Mouse (Mus musculus) limb, embryonic 13.5 days (tissue): ENCODE results near the gene Ubac1. TPM values are rescaled to one million over a fixed set of nuclear protein-coding genes. Genes with fewer than 3 reads are reported as not detected.
A peak's percentile ranks its signal among the peaks of the same experiment; 100 is the strongest.

Experiments used
- ATAC-seq: fragments of 200-750 bp; cut with Nextera tagmentation; 2 replicates; pipeline ENCODE4 v1.8.0; 2017; ENCODE audit warnings: low read depth, moderate number of reproducible peaks, moderate TSS enrichment; ENCODE audit not compliant: low FRiP score
- H3K27ac ChIP-seq: fragments of 300-500 bp; sonication (generic); 2 replicates; pipeline ENCODE4 v1.5.1; 2015; ENCODE audit warnings: inconsistent platforms, mild to moderate bottlenecking, moderate library complexity
- H3K27me3 ChIP-seq: fragments of 300-500 bp; sonication (generic); 2 replicates; pipeline ENCODE4 v1.6.1; 2015; ENCODE audit warnings: mild to moderate bottlenecking, inconsistent platforms
- H3K36me3 ChIP-seq: fragments of 300-500 bp; sonication (generic); 2 replicates; pipeline ENCODE4 v1.6.1; 2015; ENCODE audit warnings: inconsistent platforms, mild to moderate bottlenecking, moderate library complexity
- H3K4me1 ChIP-seq: fragments of 300-500 bp; sonication (generic); 2 replicates; pipeline ENCODE4 v1.6.1; 2015; ENCODE audit warnings: inconsistent platforms
- H3K4me2 ChIP-seq: fragments of 300-500 bp; sonication (generic); replicated peaks from 2 replicates; pipeline ENCODE4 v1.6.1; 2015; ENCODE audit warnings: inconsistent platforms, mild to moderate bottlenecking, moderate library complexity
- H3K4me3 ChIP-seq: fragments of 300-500 bp; sonication (generic); 2 replicates; pipeline ENCODE4 v1.5.1; 2015; ENCODE audit warnings: moderate library complexity, mild to moderate bottlenecking, inconsistent platforms
- H3K9ac ChIP-seq: fragments of 300-500 bp; sonication (generic); 2 replicates; pipeline ENCODE4 v1.6.1; 2015; ENCODE audit warnings: mild to moderate bottlenecking, inconsistent platforms
- H3K9me3 ChIP-seq: fragments of 300-500 bp; sonication (generic); 2 replicates; pipeline ENCODE4 v1.6.1; 2016; ENCODE audit warnings: inconsistent platforms
- WGBS: fragments of 180-500 bp; shearing (Covaris S2); methylation state at CpG from one replicate; pipeline ENCODE4 v1.1.7; 2015; 5-methylcytosine and 5-hydroxymethylcytosine counted together
- polyA plus RNA-seq: library from polyadenylated mRNA; unstranded; fragments of >200 nt; fragmentation: Nextera tagmentation; extraction: Ambion mirVana; gene quantifications from 2 replicates; pipeline ENCODE4 v1.2.1, GENCODE M21; 2015

Gene Ubac1
- polyA plus RNA-seq, 1 experiment from 2014 or later: 95.7 TPM

GRCm38 (mm10) chr2:26052806-26053205 is 31.3 kb upstream of the Ubac1 start:
- no peak overlapping the region for H3K4me2 ChIP-seq
- H3K27me3 ChIP-seq: no peaks in the 10 kb centered on the region
- no peaks in the 10 kb centered on the region for H3K9me3 ChIP-seq
- no peak overlapping the region; the same call in 1 of the 2 replicates for H3K27ac ChIP-seq
- no peaks in the 10 kb centered on the region for H3K36me3 ChIP-seq
- peaks cover 9% of the 10 kb centered on the region; the same call in 1 of the 2 replicates for H3K4me1 ChIP-seq
- no peak for ATAC-seq
- WGBS: 27% methylated on average over 4 of the region's 4 CpGs
- H3K9ac ChIP-seq: no peak overlapping the region
- H3K4me3 ChIP-seq: no peak overlapping the region

DNA sequence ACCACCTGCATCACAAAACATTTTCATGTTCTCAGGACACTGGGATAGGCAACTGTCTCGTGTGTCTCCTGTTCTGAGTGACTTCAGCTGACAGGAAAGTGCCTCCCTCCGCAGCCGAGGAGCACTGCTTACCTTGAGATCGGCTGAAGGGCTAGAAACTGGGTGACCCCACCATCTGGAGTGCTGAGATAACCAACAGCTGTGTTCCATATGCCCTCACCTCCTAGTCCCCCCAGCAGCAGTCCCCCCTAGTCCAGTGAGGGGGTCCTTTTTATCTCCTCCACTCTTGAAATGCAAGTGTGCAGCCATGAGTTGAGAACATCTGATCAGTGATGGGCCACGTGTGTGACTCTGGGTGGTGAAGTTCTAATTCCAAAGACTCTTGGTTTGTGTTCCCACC is 27.3 kb upstream of the Ubac1 start:
- WGBS: 57% methylated on average over 5 of the region's 5 CpGs
- Histone ChIP-seq H3K9ac (no peak overlapping the region), H3K4me1 (peaks cover 9% of the 10 kb centered on the region; the same call in 1 of the 2 replicates), H3K4me3 (no peak overlapping the region), H3K4me2 (no peak overlapping the region), H3K27ac (no peak overlapping the region), H3K27me3 (no peaks in the 10 kb centered on the region), H3K36me3 (no peaks in the 10 kb centered on the region), H3K9me3 (no peaks in the 10 kb centered on the region)
- no peak for ATAC-seq

DNA sequence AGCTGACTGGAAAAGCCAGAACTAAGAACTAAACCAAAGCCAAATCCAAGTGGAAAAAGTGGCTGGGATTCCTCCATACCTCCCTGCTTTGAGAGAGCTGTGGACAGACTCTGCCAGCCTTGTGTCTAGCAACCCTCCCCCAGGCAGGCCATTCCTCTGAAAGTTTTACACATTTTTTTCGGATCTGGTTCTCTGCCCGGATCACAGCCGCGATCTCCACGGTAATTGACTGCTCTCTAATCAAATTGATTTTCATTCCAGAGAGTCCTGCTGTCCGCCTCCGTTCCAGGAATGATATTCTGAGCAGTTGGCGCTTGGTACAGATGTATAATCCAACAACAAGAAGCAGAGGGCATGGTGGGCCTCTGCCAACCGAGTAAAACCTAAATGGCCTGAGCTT is 22.7 kb upstream of the Ubac1 start:
- H3K27me3 ChIP-seq: peaks cover 8% of the 10 kb centered on the region; the same call in 1 of the 2 replicates
- WGBS: 77% methylated on average over 9 of the region's 9 CpGs
- H3K27ac ChIP-seq: no peak overlapping the region
- no peak for ATAC-seq
- H3K9ac ChIP-seq: no peak overlapping the region
- H3K36me3 ChIP-seq: no peaks in the 10 kb centered on the region
- H3K4me1 ChIP-seq: 0 out of 2 replicates have a peak, but pooled peaks cover 4% of the 10 kb centered on the region
- no peak overlapping the region for H3K4me3 ChIP-seq
- H3K4me2 ChIP-seq: no peak overlapping the region
- no peaks in the 10 kb centered on the region for H3K9me3 ChIP-seq

DNA sequence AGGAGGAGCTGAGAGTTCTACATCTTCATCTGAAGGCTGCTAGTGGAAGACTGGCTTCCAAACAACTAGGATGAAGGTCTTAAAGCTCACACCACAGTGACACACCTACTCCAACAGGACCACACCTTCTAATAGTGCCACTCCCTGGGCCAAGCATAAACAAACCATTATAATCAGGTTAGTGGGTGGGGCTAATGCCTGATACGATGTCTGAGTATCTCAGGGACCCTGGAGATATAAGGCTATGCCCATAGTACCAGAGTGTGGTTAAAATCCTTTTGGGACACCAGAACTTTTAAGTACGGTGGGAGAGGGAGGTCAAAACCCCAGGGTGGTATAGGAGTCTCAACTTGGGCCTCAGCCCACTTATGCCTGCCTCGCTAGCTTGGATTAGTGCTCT is 21.1 kb upstream of the Ubac1 start:
- Histone ChIP-seq H3K4me3 (no peak overlapping the region), H3K9ac (no peak overlapping the region), H3K27ac (no peak overlapping the region), H3K4me2 (no peak overlapping the region), H3K4me1 (peaks cover 12% of the 10 kb centered on the region; the same call in 1 of the 2 replicates), H3K9me3 (no peaks in the 10 kb centered on the region), H3K36me3 (no peaks in the 10 kb centered on the region), H3K27me3 (peaks cover 17% of the 10 kb centered on the region; the same call in 1 of the 2 replicates)
- no peak for ATAC-seq
- 83% methylated on average over 3 of the region's 3 CpGs for WGBS

DNA sequence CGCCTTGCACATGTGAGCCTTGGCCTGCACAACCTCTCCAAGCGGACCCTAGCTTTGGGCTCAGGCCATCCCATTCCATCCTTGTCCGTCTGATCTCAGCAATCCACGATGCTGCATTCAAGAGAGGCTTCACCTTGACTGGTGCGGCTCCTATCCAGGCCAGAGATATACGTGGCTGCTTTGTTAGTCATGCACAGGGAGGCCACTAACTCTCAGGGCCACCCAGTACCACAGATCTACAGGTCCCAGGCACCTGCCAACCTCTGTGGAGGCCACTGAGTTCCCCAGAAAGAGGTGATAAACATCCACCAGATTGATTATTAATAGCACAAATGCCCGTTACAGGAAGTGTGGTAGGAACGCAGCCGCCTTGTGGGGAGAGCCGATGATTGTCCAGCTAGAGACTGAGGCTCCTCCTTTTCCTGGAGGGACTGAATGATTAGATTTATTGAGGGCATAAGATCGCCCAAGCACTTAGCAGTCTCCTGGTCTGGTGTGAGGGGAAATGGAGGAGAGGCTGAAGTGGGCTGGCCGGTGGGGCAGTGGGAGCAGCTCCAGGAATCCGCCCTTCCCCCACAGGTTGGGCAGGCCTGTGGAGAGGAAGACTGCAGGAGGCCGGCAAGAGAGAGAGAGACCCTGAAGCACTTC is 19.7 kb upstream of the Ubac1 start:
- H3K27ac ChIP-seq: no peak overlapping the region
- no peaks in the 10 kb centered on the region for H3K36me3 ChIP-seq
- H3K4me3 ChIP-seq: no peak overlapping the region
- no peak for ATAC-seq
- H3K4me2 ChIP-seq: no peak overlapping the region
- H3K4me1 ChIP-seq: peaks cover 12% of the 10 kb centered on the region; the same call in 1 of the 2 replicates
- H3K9me3 ChIP-seq: no peaks in the 10 kb centered on the region
- 50% methylated on average over 14 of the region's 14 CpGs for WGBS
- no peak overlapping the region for H3K9ac ChIP-seq
- H3K27me3 ChIP-seq: peaks cover 25% of the 10 kb centered on the region; the same call in 1 of the 2 replicates

DNA sequence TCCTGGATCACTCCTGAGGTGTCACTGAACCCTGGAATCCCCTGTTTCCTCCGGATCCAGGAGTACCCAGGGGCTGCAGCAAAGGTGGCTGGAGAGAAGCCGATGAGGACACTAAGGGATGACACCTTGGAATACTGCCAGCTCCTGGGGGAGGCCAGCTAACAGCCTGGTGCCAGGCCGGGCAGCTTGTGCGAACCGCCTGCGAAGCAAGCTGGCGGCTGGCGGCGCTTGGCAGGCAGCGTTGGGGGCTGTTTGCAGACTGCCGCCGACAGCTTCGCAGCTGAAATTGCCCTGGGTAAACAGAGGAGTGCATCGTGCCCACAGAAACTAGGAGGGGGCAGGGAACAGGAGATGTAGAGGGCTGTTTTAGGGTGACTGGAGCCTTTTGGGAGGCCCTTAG is 18.4 kb upstream of the Ubac1 start:
- WGBS: 65% methylated on average over 14 of the region's 14 CpGs
- H3K9ac ChIP-seq: no peak overlapping the region
- no peaks in the 10 kb centered on the region for H3K36me3 ChIP-seq
- ATAC-seq: no peak
- H3K27ac ChIP-seq: no peak overlapping the region
- peaks cover 29% of the 10 kb centered on the region; the same call in 1 of the 2 replicates for H3K27me3 ChIP-seq
- H3K9me3 ChIP-seq: no peaks in the 10 kb centered on the region
- H3K4me3 ChIP-seq: no peak overlapping the region
- peaks cover 19% of the 10 kb centered on the region for H3K4me1 ChIP-seq
- H3K4me2 ChIP-seq: no peak overlapping the region

GRCm38 (mm10) chr2:26037386-26037785 is 15.8 kb upstream of the Ubac1 start:
- no peak overlapping the region for H3K4me2 ChIP-seq
- WGBS: 54% methylated on average over 6 of the region's 6 CpGs
- peaks cover 29% of the 10 kb centered on the region; the same call in 1 of the 2 replicates for H3K27me3 ChIP-seq
- H3K9me3 ChIP-seq: no peaks in the 10 kb centered on the region
- H3K4me3 ChIP-seq: no peak overlapping the region
- ATAC-seq: no peak
- no peak overlapping the region for H3K27ac ChIP-seq
- H3K4me1 ChIP-seq: peaks cover 34% of the 10 kb centered on the region
- H3K9ac ChIP-seq: no peak overlapping the region
- no peaks in the 10 kb centered on the region for H3K36me3 ChIP-seq

GRCm38 (mm10) chr2:26034344-26035050 is 12.9 kb upstream of the Ubac1 start:
- Histone ChIP-seq H3K9ac (no peak overlapping the region), H3K9me3 (no peaks in the 10 kb centered on the region), H3K36me3 (no peaks in the 10 kb centered on the region), H3K27me3 (peaks cover 24% of the 10 kb centered on the region; the same call in 1 of the 2 replicates), H3K27ac (no peak overlapping the region), H3K4me3 (no peak overlapping the region), H3K4me2 (peak overlapping the region; percentile 42), H3K4me1 (peaks cover 29% of the 10 kb centered on the region)
- ATAC-seq: no peak
- WGBS: 50% methylated on average over 15 of the region's 15 CpGs

- Histone ChIP-seq H3K4me1 (peaks cover 18% of the 10 kb centered on the region), H3K4me3 (no peak overlapping the region), H3K9me3 (no peaks in the 10 kb centered on the region), H3K27ac (no peak overlapping the region), H3K36me3 (no peaks in the 10 kb centered on the region), H3K9ac (no peak overlapping the region), H3K27me3 (peaks cover 5% of the 10 kb centered on the region; the same call in 1 of the 2 replicates), H3K4me2 (no peak overlapping the region)
- 40% methylated on average over 3 of the region's 3 CpGs for WGBS
- ATAC-seq: no peak
Observed at GRCm38 (mm10) chr2:26030288-26030687, 8.7 kb upstream of the Ubac1 start.

DNA sequence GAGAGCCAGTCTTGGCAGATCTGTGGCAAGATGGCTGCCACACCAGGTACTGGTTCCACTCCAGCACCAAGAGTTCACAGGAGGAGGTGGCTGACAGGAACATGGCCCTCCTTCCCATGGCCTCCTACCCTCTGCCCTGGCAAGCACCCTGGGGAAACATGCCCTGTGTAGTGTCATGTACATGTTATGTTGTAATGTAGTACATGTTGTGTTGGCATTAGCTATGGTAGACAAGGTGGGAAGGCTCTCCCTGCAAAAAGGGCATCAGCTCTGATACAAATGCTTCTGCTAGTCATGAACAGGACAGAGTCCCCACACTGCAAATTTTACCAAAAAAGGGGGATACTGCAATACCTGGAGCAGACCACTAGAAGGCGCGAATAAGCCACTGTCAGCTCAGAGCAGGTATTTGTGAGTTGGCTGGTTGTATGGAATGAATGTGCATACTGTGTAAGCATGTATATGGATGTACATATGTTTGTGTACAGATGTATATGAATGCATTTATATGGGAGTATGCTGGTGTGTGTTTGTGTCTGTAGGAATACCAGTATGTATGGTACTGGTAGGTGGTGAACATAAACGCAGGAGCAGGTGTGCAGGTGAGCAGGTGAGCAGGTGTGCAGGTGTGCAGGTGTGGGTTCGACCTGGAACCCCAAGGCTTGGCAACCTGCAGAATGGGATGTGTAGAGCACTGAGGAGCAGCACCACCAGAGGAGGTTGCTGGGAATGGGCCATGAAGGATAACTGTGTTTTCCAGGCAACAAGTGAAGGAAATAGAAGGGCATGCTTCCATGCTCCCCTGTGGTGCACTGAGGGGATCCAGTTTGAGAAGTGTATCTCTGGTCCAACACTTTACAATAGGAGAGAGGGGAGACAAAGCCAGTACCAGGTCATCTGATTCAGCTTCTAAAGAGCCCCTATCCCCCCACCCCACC is 2.9 kb upstream of the Ubac1 start:
- Histone ChIP-seq H3K4me1 (peaks cover 15% of the 10 kb centered on the region), H3K4me3 (no peak overlapping the region), H3K27me3 (peaks cover 3% of the 10 kb centered on the region; the same call in 1 of the 2 replicates), H3K4me2 (no peak overlapping the region), H3K9ac (no peak overlapping the region), H3K36me3 (no peaks in the 10 kb centered on the region), H3K27ac (no peak overlapping the region), H3K9me3 (no peaks in the 10 kb centered on the region)
- no peak for ATAC-seq
- 34% methylated on average over 4 of the region's 4 CpGs for WGBS

DNA sequence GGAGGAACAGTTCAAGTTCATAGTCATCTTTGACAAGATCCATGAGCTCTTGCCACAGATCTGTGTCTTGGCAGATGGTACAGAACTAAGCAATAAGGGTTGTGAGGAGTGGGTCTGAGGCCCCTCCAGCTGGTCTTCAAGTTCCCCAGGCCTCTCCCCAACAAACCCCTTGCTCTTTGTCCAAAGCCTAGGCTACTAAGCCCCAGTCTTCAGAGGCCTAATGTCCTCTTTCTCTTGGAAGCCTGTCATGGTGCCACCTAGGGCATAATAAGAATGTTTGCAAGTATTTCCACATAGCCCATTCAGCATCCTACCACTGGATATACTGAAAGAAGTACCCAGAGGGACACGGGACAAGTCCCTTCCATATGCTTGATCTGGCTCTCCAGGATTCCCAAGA is 1.1 kb upstream of the Ubac1 start:
- Histone ChIP-seq H3K36me3 (no peaks in the 10 kb centered on the region), H3K9me3 (no peaks in the 10 kb centered on the region), H3K4me3 (no peak overlapping the region), H3K27me3 (no peaks in the 10 kb centered on the region), H3K9ac (no peak overlapping the region), H3K4me1 (peaks cover 19% of the 10 kb centered on the region), H3K27ac (no peak overlapping the region), H3K4me2 (no peak overlapping the region)
- no peak for ATAC-seq
- 64% methylated on average over 1 of the region's 1 CpGs for WGBS

- H3K9me3 ChIP-seq: no peaks in the 10 kb centered on the region
- ATAC-seq: no peak; the same call in 1 of the 2 replicates
- H3K4me2 ChIP-seq: peak overlapping the region; percentile 52
Observed at GRCm38 (mm10) chr2:26022258-26022565, 665 bp upstream of the Ubac1 start.

More at GRCm38 (mm10) chr2:26022258-26022565, 665 bp upstream of the Ubac1 start:
- Histone ChIP-seq H3K4me3 (peak overlapping the region; percentile 85; the same call in 1 of the 2 replicates), H3K27ac (no peak overlapping the region), H3K4me1 (peaks cover 22% of the 10 kb centered on the region), H3K36me3 (no peaks in the 10 kb centered on the region), H3K27me3 (no peaks in the 10 kb centered on the region), H3K9ac (no peak overlapping the region)
- WGBS: 85% methylated on average over 8 of the region's 8 CpGs
